Mouse (Mus musculus): ENCODE measurements around the gene Bptf. TPM values are rescaled to one million over a fixed set of nuclear protein-coding genes. Genes with fewer than 3 reads are reported as not detected.
"Not testable (repeated sequence)": the region's sequence is repeated elsewhere in the genome, so short reads cannot be mapped to it uniquely, and the experiment has no call there.

The Bptf gene
- polyA plus RNA-seq, 1 experiment = 16.7 TPM

DNA sequence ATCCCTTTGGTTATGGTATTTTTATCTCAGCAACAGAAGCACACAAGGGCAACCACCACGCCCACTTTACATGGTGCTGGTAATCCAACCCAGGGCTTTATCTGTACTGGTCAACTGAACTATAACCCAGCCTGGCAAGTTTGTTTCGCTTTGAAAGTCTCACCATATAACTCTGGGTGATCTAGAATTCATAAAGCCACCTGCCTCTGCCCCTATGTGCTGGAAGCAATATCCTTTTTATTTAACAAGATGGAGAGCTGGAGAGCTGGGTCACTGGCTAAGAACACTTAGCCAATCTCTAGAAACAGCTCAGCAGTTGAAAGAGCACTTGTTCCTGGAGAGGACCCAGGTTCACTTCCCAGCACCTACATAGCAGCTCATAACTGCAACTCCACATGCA, 144.5 kb downstream of the Bptf start:
- no peak for DNase-seq (ENCODE audit: low read depth)

DNA sequence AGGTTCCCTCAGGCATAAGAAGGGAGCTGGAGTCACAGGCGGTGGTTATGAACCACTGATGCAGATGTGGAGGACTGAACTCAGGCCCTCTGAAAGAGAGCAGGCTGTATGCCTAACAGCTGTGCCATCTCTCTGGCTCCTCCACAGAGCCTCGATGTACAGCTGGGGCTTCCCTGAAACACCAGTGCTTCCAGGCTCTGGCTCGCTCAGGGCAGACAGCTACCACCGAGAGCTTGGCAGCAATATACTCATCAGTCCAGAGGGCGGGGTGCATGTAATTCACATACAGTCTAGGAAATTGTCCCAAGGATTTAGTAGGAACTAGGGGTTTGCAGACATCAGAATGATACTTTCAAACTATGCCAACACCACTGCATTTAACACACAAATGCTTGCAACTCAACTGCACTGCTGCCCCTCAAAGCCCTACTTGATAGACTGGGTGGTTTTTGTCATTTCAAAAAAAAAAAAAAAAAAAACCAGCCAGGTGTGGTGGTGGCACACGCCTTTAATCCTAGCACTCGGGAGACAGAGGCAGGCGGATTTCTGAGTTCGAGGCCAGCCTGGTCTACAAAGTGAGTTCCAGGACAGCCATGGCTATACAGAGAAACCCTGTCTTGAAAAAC, 145.8 kb downstream of the Bptf start:
- not testable (repeated sequence) for DNase-seq (ENCODE audit: low read depth)

Other genes starting within 250 kb of the Bptf start
- 10.0 and 14.1 TPM in 2 replicates for gene Smurf2, start 211.4 kb downstream of the Bptf start, polyA plus RNA-seq (2012; rRNA removed)
- 12.9 and 16.0 TPM in 2 replicates for gene Kpna2, start 132.6 kb downstream of the Bptf start, polyA plus RNA-seq (2012; rRNA removed)
- gene 1810010H24Rik, start 106.4 kb downstream of the Bptf start, polyA plus RNA-seq (2012; rRNA removed) = 3.9 and 4.5 TPM in 2 replicates
- gene Nol11, start 57.3 kb upstream of the Bptf start, polyA plus RNA-seq (2012; rRNA removed) = 7.6 and 8.5 TPM in 2 replicates